Mouse (Mus musculus) lung, adult 2 months (tissue): ENCODE data around the gene Pitpnc1. TPM values are rescaled to one million over a fixed set of nuclear protein-coding genes. Genes with fewer than 3 reads are reported as not detected.

Experiments used
- DNase-seq: peaks from one replicate; pipeline ENCODE4 v3.0.0; 2022
- H3K4me1 ChIP-seq: fragments of 200-500 bp; 2 replicates; pipeline ENCODE4 v1.6.1; 2011; ENCODE audit warnings: low read length; ENCODE audit not compliant: control insufficient read depth, insufficient read depth
- H3K4me3 ChIP-seq: fragments of 200-500 bp; replicated peaks from 2 replicates; pipeline ENCODE3; 2011; ENCODE audit warnings: low read depth, mild to moderate bottlenecking, control low read depth, low read length; ENCODE audit errors: extremely low read depth
- CTCF ChIP-seq: fragments of 200-500 bp; IDR thresholded peaks from 2 replicates; pipeline ENCODE4 v1.5.1; 2011; ENCODE audit warnings: mild to moderate bottlenecking, low read length, control low read depth; ENCODE audit not compliant: insufficient read depth
- POLR2A ChIP-seq: fragments of 200-500 bp; IDR thresholded peaks from 2 replicates; pipeline ENCODE4 v1.6.1; 2011; ENCODE audit warnings: low read depth, mild to moderate bottlenecking, control low read depth, low read length, borderline replicate concordance; ENCODE audit errors: extremely low read depth
- WGBS: fragments of 180-500 bp; shearing (Covaris S2); methylation state at CpG from one replicate; pipeline ENCODE4 v1.1.7; 2018; 5-methylcytosine and 5-hydroxymethylcytosine counted together
- polyA plus RNA-seq: library from polyadenylated mRNA; depleted of rRNA; stranded (reverse); fragments of >200 nt; gene quantifications from 2 replicates; pipeline ENCODE4 v1.2.3, GENCODE M21; 2012

Gene Pitpnc1
- polyA plus RNA-seq, 1 experiment: 39.0 TPM

GRCm38 (mm10) chr11:107386481-107386880 is 84.0 kb downstream of the Pitpnc1 start:
- 66% methylated on average over 10 of the region's 10 CpGs for WGBS
- no peaks in the 10 kb centered on the region for H3K4me1 ChIP-seq
- TF ChIP-seq POLR2A (no peak), CTCF (no peak)

GRCm38 (mm10) chr11:107385306-107385705 is 85.2 kb downstream of the Pitpnc1 start:
- TF ChIP-seq POLR2A: no peak
- TF ChIP-seq CTCF: peak; percentile 50
- Histone ChIP-seq H3K4me3 (no peak overlapping the region), H3K4me1 (no peaks in the 10 kb centered on the region)
- 67% methylated on average over 4 of the region's 4 CpGs for WGBS
- no peak for DNase-seq

More at GRCm38 (mm10) chr11:107386481-107386880, 84.0 kb downstream of the Pitpnc1 start:
- no peak overlapping the region for H3K4me3 ChIP-seq
- DNase-seq: no peak

- no peak for DNase-seq
- Histone ChIP-seq H3K4me1 (peaks cover 3% of the 10 kb centered on the region; the same call in 1 of the 2 replicates), H3K4me3 (no peak overlapping the region)
- WGBS: 69% methylated on average over 6 of the region's 6 CpGs
- no peak for TF ChIP-seq POLR2A
- peak; percentile 22; the same call in 1 of the 2 replicates for TF ChIP-seq CTCF
These were observed 86.5 kb downstream of the Pitpnc1 start for GRCm38 (mm10) chr11:107383985-107384384.

- H3K4me3 ChIP-seq: no peak overlapping the region
- H3K4me1 ChIP-seq: peaks cover 7% of the 10 kb centered on the region
- TF ChIP-seq CTCF: no peak
- no peak for TF ChIP-seq POLR2A
- no peak for DNase-seq
- WGBS: 30% methylated on average over 9 of the region's 9 CpGs
These were observed 90.5 kb downstream of the Pitpnc1 start for GRCm38 (mm10) chr11:107379965-107380364.

- H3K4me1 ChIP-seq: peaks cover 7% of the 10 kb centered on the region
- H3K4me3 ChIP-seq: no peak overlapping the region
- TF ChIP-seq CTCF (no peak), POLR2A (no peak)
- 54% methylated on average over 22 of the region's 22 CpGs for WGBS
- peak; percentile 40 for DNase-seq
These were observed 91.2 kb downstream of the Pitpnc1 start for GRCm38 (mm10) chr11:107379089-107379845.

GRCm38 (mm10) chr11:107377326-107377725 is 93.2 kb downstream of the Pitpnc1 start:
- WGBS: 96% methylated on average over 6 of the region's 6 CpGs
- H3K4me3 ChIP-seq: no peak overlapping the region
- DNase-seq: no peak
- no peak for TF ChIP-seq CTCF
- no peak for TF ChIP-seq POLR2A
- H3K4me1 ChIP-seq: peaks cover 7% of the 10 kb centered on the region

GRCm38 (mm10) chr11:107376272-107376671 is 94.2 kb downstream of the Pitpnc1 start:
- 46% methylated on average over 12 of the region's 12 CpGs for WGBS
- Histone ChIP-seq H3K4me1 (peaks cover 7% of the 10 kb centered on the region), H3K4me3 (no peak overlapping the region)
- peak; percentile 26 for DNase-seq
- no peak for TF ChIP-seq POLR2A
- no peak for TF ChIP-seq CTCF

- no peak for DNase-seq
- WGBS: 80% methylated on average over 11 of the region's 11 CpGs
These were observed 94.7 kb downstream of the Pitpnc1 start for GRCm38 (mm10) chr11:107375816-107376215.

GRCm38 (mm10) chr11:107373569-107373968 is 96.9 kb downstream of the Pitpnc1 start:
- DNase-seq: no peak
- whole genome bisulfite sequencing: 95% methylated on average over 6 of the region's 6 CpGs
- TF ChIP-seq POLR2A: no peak
- no peak for TF ChIP-seq CTCF
- Histone ChIP-seq H3K4me3 (no peak overlapping the region), H3K4me1 (peaks cover 6% of the 10 kb centered on the region; the same call in 1 of the 2 replicates)

More at GRCm38 (mm10) chr11:107375816-107376215, 94.7 kb downstream of the Pitpnc1 start:
- TF ChIP-seq CTCF: no peak
- TF ChIP-seq POLR2A: no peak
- H3K4me1 ChIP-seq: peaks cover 9% of the 10 kb centered on the region
- no peak overlapping the region for H3K4me3 ChIP-seq

- WGBS: 95% methylated on average over 4 of the region's 4 CpGs
- Histone ChIP-seq H3K4me3 (no peak overlapping the region), H3K4me1 (peaks cover 6% of the 10 kb centered on the region; the same call in 1 of the 2 replicates)
- TF ChIP-seq CTCF: no peak
- TF ChIP-seq POLR2A: no peak
- DNase-seq: no peak
These were observed 97.3 kb downstream of the Pitpnc1 start for GRCm38 (mm10) chr11:107373154-107373553.
